Mouse (Mus musculus): Measurements from ENCODE around the gene Srd5a1. TPM values are rescaled to one million over a fixed set of nuclear protein-coding genes. Genes with fewer than 3 reads are reported as not detected.

The Srd5a1 gene
- total and polyA plus RNA-seq, 3 experiments, result 7.7 to 10.5 TPM; not detected in 1

DNA sequence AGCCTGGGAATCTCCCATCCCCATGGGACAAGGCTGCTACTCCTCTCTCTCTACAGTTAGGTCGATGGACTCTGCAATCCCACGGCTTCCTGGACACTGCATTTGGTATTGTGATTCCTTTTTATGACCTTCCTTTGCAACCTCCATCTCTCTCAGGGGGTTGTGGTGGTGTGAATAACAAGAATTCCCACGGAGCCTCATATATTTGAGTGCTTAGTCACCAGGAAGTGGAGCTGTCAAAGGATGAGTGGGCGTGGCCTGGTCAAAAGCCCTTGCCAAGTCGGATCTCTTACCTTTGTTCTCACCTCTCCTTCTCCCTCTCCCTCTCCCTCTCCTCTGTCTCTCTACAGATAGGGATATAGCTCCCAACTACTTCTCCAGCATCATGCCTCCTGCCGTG is 25.4 kb downstream of the Srd5a1 start:
- H3K9ac ChIP-seq (ENCODE audit: control insufficient read depth, low read depth, low read length, poor library complexity, severe bottlenecking), result no peak overlapping the region
- no peak overlapping the region for H3K27ac ChIP-seq (ENCODE audit: control insufficient read depth, low read depth, low read length)
- H3K4me3 ChIP-seq (ENCODE audit: control insufficient read depth in 1 of 2, insufficient read depth in 1 of 2, low read depth in 2 of 2, low read length in 2 of 2), result no peak overlapping the region
- no peak for DNase-seq (ENCODE audit: low read depth, low spot score)
- no peaks in the 10 kb centered on the region for H3K27me3 ChIP-seq (ENCODE audit: control insufficient read depth in 1 of 2, insufficient read depth in 2 of 2, low read length in 2 of 2)
- H3K79me2 ChIP-seq (ENCODE audit: control insufficient read depth, insufficient read depth, low read length, poor library complexity), result no peaks in the 10 kb centered on the region
- no peaks in the 10 kb centered on the region for H3K36me3 ChIP-seq (ENCODE audit: control insufficient read depth in 1 of 2, insufficient read depth in 2 of 2, low read length in 2 of 2)
- no peaks in the 10 kb centered on the region for H3K9me3 ChIP-seq (replicated peaks; ENCODE audit: insufficient read depth, low read length)
- TF ChIP-seq KAT2A (conservative IDR thresholded peaks at IDR 0.05; ENCODE audit: low read depth, low read length), result no peak
- TF ChIP-seq ZKSCAN1 (IDR thresholded peaks at IDR 0.05; ENCODE audit: low read depth, low read length), result no peak
- no peak for TF ChIP-seq MAFK (IDR thresholded peaks at IDR 0.05; ENCODE audit: borderline replicate concordance, low read depth, low read length)
- no peak for TF ChIP-seq E2F4 (IDR thresholded peaks at IDR 0.05; ENCODE audit: borderline replicate concordance, low read depth, low read length)
- no peaks in the 10 kb centered on the region for H3K4me1 ChIP-seq (ENCODE audit: control insufficient read depth in 1 of 2, insufficient read depth in 2 of 2, low read length in 2 of 2)

DNA sequence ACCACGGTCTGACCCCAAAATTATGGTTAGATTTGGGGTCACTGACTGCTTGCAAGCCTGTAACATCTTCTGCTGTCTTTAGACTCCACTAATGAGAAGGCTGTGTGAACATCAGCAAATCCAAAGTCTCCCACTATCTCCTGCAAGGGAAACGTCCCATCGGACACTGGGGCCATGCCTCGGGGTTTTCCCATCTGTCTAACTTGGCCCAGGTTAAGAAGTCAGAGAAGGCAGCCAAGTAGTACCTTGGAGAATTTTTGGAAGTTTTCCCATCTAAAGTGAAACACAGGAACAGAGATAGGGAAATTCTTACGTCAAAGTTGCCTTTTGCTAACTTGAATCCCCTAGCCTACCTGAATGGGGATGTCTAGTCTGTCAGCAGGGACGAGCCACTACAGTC is 27.7 kb downstream of the Srd5a1 start:
- H3K27me3 ChIP-seq (ENCODE audit: control insufficient read depth in 1 of 2, insufficient read depth in 2 of 2, low read length in 2 of 2), result no peaks in the 10 kb centered on the region
- no peaks in the 10 kb centered on the region for H3K36me3 ChIP-seq (ENCODE audit: control insufficient read depth in 1 of 2, insufficient read depth in 2 of 2, low read length in 2 of 2)
- H3K27ac ChIP-seq (ENCODE audit: control insufficient read depth, low read depth, low read length), result no peak overlapping the region
- H3K79me2 ChIP-seq (ENCODE audit: control insufficient read depth, insufficient read depth, low read length, poor library complexity), result no peaks in the 10 kb centered on the region
- no peak overlapping the region for H3K9ac ChIP-seq (ENCODE audit: control insufficient read depth, low read depth, low read length, poor library complexity, severe bottlenecking)
- DNase-seq (ENCODE audit: low read depth, low spot score), result no peak
- no peak overlapping the region for H3K4me3 ChIP-seq (ENCODE audit: control insufficient read depth in 1 of 2, insufficient read depth in 1 of 2, low read depth in 2 of 2, low read length in 2 of 2)
- no peaks in the 10 kb centered on the region for H3K4me1 ChIP-seq (ENCODE audit: control insufficient read depth in 1 of 2, insufficient read depth in 2 of 2, low read length in 2 of 2)
- TF ChIP-seq MAX (IDR thresholded peaks at IDR 0.05; ENCODE audit: low read length) (no peak), KAT2A (conservative IDR thresholded peaks at IDR 0.05; ENCODE audit: low read depth, low read length) (no peak), MEF2A (IDR thresholded peaks at IDR 0.05; ENCODE audit: extremely low read depth, insufficient replicate concordance, low read depth, low read length, poor library complexity, severe bottlenecking) (no peak), HCFC1 (IDR thresholded peaks at IDR 0.05; ENCODE audit: low read depth, low read length) (no peak), POLR2A (IDR thresholded peaks at IDR 0.05; ENCODE audit: control insufficient read depth in 1 of 2, insufficient read depth in 1 of 2, low read depth in 1 of 2, low read length in 2 of 2, poor library complexity in 1 of 2) (no peak), USF2 (IDR thresholded peaks at IDR 0.05; ENCODE audit: borderline replicate concordance in 1 of 2, insufficient read depth in 1 of 2, low read depth in 1 of 2, low read length in 2 of 2) (no peak)
- no peaks in the 10 kb centered on the region for H3K9me3 ChIP-seq (replicated peaks; ENCODE audit: insufficient read depth, low read length)

DNA sequence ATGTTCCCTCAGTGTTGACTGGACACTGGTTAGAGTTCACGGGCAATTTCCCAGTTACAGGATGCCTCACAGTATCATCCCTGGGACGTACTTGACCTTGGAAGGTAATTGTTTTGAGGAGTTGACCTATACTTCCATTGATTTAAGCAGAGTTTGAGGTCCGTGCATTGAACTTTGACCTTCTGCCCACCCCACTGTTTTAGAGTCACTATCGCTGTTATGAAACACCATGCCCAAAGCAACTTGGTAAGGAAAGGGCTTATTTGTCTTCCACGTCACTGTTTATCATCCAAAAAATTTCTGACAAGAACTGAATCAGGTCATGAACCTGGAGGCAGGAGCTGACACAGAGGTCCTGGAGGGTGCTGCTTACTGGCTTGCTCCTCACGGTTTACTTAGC is 28.8 kb downstream of the Srd5a1 start:
- H3K79me2 ChIP-seq (ENCODE audit: control insufficient read depth, insufficient read depth, low read length, poor library complexity), result no peaks in the 10 kb centered on the region
- H3K36me3 ChIP-seq (ENCODE audit: control insufficient read depth in 1 of 2, insufficient read depth in 2 of 2, low read length in 2 of 2), result no peaks in the 10 kb centered on the region
- H3K9me3 ChIP-seq (replicated peaks; ENCODE audit: insufficient read depth, low read length), result no peaks in the 10 kb centered on the region
- DNase-seq (ENCODE audit: low read depth, low spot score), result no peak
- H3K27ac ChIP-seq (ENCODE audit: control insufficient read depth, low read depth, low read length), result no peak overlapping the region
- no peaks in the 10 kb centered on the region for H3K27me3 ChIP-seq (ENCODE audit: control insufficient read depth in 1 of 2, insufficient read depth in 2 of 2, low read length in 2 of 2)
- no peak overlapping the region for H3K4me3 ChIP-seq (ENCODE audit: control insufficient read depth in 1 of 2, insufficient read depth in 1 of 2, low read depth in 2 of 2, low read length in 2 of 2)
- no peaks in the 10 kb centered on the region for H3K4me1 ChIP-seq (ENCODE audit: control insufficient read depth in 1 of 2, insufficient read depth in 2 of 2, low read length in 2 of 2)
- no peak overlapping the region for H3K9ac ChIP-seq (ENCODE audit: control insufficient read depth, low read depth, low read length, poor library complexity, severe bottlenecking)
- TF ChIP-seq POLR2AphosphoS5 (IDR thresholded peaks at IDR 0.05; ENCODE audit: borderline replicate concordance, low read depth, low read length) (no peak), KAT2A (conservative IDR thresholded peaks at IDR 0.05; ENCODE audit: low read depth, low read length) (no peak), TCF12 (IDR thresholded peaks at IDR 0.05; ENCODE audit: low read depth, low read length) (no peak), MYC (IDR thresholded peaks at IDR 0.05; ENCODE audit: low read depth, low read length) (no peak), TAL1 (IDR thresholded peaks at IDR 0.05; ENCODE audit: low read length) (no peak), RCOR1 (IDR thresholded peaks at IDR 0.05; ENCODE audit: low read depth, low read length) (no peak), HCFC1 (IDR thresholded peaks at IDR 0.05; ENCODE audit: low read depth, low read length) (no peak)
